Mouse (Mus musculus): ENCODE data around the gene 4932438H23Rik.
"Not testable (repeated sequence)": the region's sequence is repeated elsewhere in the genome, so short reads cannot be mapped to it uniquely, and the experiment has no call there.

4932438H23Rik gene

GRCm38 (mm10) chr16:91099444-91100065 is 4.6 kb upstream of the 4932438H23Rik start:
- DNase-seq: peak; percentile 52 to 62

GRCm38 (mm10) chr16:91097858-91098257 is 2.9 kb upstream of the 4932438H23Rik start:
- DNase-seq: no peak

GRCm38 (mm10) chr16:91096984-91097506 is 2.1 kb upstream of the 4932438H23Rik start:
- DNase-seq: peak in 1 of 2 experiments; percentile 58

GRCm38 (mm10) chr16:91096016-91096415 is 1.1 kb upstream of the 4932438H23Rik start:
- DNase-seq: no peak

- DNase-seq: no peak
These were observed 8.1 kb downstream of the 4932438H23Rik start for GRCm38 (mm10) chr16:91086642-91087306.

- no peak for DNase-seq
These were observed 9.6 kb downstream of the 4932438H23Rik start for GRCm38 (mm10) chr16:91085239-91085825.

GRCm38 (mm10) chr16:91084307-91085238 is 10.3 kb downstream of the 4932438H23Rik start:
- DNase-seq: peak; percentile 98 to 99

GRCm38 (mm10) chr16:91083002-91083646 is 11.8 kb downstream of the 4932438H23Rik start:
- DNase-seq: no peak

- DNase-seq: peak; percentile 91 to 95
These were observed 13.4 kb downstream of the 4932438H23Rik start for GRCm38 (mm10) chr16:91081508-91081907.

GRCm38 (mm10) chr16:91076180-91076579 is 18.7 kb downstream of the 4932438H23Rik start:
- DNase-seq: peak; percentile 33 to 49

GRCm38 (mm10) chr16:91075423-91075822 is 19.5 kb downstream of the 4932438H23Rik start:
- DNase-seq: not testable (repeated sequence)

GRCm38 (mm10) chr16:91073163-91073892 is 21.6 kb downstream of the 4932438H23Rik start:
- peak; percentile 97 to 99 for DNase-seq

- DNase-seq: no peak
These were observed 22.7 kb downstream of the 4932438H23Rik start for GRCm38 (mm10) chr16:91072256-91072655.

GRCm38 (mm10) chr16:91068969-91069368 is 26.0 kb downstream of the 4932438H23Rik start:
- peak; percentile 66 to 69 for DNase-seq

- DNase-seq: no peak
These were observed 27.8 kb downstream of the 4932438H23Rik start for GRCm38 (mm10) chr16:91067122-91067521.

GRCm38 (mm10) chr16:91064583-91065365 is 30.1 kb downstream of the 4932438H23Rik start:
- peak; percentile 71 to 74 for DNase-seq

GRCm38 (mm10) chr16:91063786-91064185 is 31.1 kb downstream of the 4932438H23Rik start:
- DNase-seq: no peak

GRCm38 (mm10) chr16:91061531-91062318 is 33.2 kb downstream of the 4932438H23Rik start:
- DNase-seq: no peak

GRCm38 (mm10) chr16:91057741-91058140 is 37.2 kb downstream of the 4932438H23Rik start:
- no peak for DNase-seq

- DNase-seq: no peak
These were observed 37.7 kb downstream of the 4932438H23Rik start for GRCm38 (mm10) chr16:91057261-91057660.
